Mouse (Mus musculus) B cell, adult 2 months (primary cell): ENCODE results near the gene Gm28551.
A peak's percentile ranks its signal among the peaks of the same experiment; 100 is the strongest.
"Not testable (repeated sequence)": the region's sequence is repeated elsewhere in the genome, so short reads cannot be mapped to it uniquely, and the experiment has no call there.

ENCODE experiments used
- DNase-seq, 2 experiments: peaks; one replicate each; pipeline ENCODE4 v3.0.0; 2022

The Gm28551 gene

DNA sequence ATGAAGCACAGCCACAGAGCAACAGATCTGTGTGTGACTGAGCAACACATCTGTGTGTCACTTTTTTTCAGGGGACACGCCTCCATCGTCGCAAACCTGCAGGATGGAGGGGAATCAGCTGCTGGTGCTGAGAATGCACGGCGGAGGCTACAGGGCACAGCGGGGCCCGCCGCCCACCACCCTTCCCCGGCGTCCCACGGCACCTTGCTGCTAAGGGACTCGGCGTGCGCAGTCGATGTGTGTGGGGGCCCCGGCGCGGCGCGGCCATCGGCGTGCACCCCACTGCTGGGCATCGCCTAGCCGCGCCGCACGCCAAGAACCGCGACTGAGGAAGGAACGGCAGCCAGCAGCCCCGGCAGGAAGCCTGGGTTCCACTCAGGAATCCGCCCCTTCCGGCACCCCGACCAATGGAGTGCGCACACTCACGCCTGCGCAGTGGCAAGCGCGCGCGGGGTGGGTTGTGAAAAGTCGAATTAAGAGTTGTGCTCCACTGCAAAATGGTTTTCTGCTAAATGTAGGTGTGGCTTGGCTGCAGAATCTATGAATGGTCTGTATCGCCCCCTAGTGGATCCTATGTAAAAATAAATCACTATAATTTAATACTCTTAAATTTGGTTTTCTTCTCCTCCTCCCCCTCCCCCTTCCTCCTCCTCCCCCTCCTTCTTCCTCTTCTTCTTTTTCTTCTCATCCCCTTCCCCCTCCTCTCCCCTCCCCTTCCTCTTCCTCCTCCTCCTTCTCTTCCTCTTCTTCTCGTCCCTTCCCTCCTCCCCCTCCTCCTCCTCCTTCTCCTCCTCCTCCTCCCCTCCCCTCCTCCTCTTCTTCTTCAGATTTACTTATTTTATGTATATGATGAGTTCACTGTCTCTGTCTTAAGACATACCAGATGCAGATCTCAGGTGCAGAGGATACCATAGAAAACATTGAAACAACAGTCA lies at the start of gene Gm28551, which contains the start of the genes Asdurf and Asnsd1:
Gm28551 (minus strand) TSS at position 341 of the 935 bp plus-strand sequence.
Asdurf (minus strand) TSS at position 293 of the 935 bp plus-strand sequence.
Asnsd1 (minus strand) TSS at position 426 of the 935 bp plus-strand sequence.
- peak; percentile 99 for DNase-seq

- not testable (repeated sequence) for DNase-seq
These were observed 41.7 kb upstream of the Gm28551 start for GRCm38 (mm10) chr1:53393936-53394760.

DNA sequence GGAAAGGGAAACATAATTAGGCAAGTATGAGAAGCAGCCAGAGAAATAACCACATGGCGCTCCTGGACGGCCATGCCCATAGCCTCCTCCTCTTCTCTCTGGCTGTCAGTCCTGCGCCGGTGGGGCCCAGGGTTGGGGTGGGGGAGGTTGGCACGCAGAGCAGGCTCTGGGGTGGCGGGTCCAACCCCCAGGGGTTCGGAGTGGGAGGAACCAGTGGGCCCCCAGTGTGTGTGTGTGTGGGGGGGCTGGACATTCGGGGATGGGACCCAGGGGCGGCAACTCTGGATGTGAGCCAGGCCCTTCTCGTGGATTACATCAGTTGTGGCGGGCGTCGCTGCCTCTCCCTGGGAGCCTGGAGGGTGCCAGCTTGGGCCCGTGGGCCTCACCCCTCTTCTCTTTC lies 36.3 kb upstream of the Gm28551 start:
- DNase-seq, result no peak

- DNase-seq, result no peak
These were observed 31.7 kb upstream of the Gm28551 start for GRCm38 (mm10) chr1:53384085-53384688.

- DNase-seq, result no peak
These were observed 25.3 kb upstream of the Gm28551 start for GRCm38 (mm10) chr1:53377731-53378130.

DNA sequence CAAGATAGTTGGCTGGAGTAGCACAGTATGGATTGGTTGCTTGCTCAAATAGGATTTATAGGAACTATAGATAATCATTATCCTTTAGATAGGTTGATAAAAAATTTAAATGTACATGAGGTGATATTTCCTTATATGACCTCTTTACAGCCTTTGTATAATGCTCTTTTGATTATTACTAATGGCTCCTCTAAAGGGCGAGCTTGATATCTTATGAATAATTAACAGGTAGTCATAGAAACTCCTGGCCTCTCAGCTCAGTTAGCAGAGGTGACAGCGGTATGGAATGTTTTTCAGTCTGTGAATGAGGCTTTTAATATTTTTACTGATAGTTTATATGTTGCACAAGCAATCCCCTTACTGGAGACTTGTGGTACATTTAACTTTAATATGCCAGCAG lies 23.5 kb upstream of the Gm28551 start:
- not testable (repeated sequence) for DNase-seq

GRCm38 (mm10) chr1:53358988-53359387 lies 6.5 kb upstream of the Gm28551 start:
- DNase-seq, result no peak

- no peak for DNase-seq
These were observed 11.4 kb downstream of the Gm28551 start for GRCm38 (mm10) chr1:53341071-53341470.

DNA sequence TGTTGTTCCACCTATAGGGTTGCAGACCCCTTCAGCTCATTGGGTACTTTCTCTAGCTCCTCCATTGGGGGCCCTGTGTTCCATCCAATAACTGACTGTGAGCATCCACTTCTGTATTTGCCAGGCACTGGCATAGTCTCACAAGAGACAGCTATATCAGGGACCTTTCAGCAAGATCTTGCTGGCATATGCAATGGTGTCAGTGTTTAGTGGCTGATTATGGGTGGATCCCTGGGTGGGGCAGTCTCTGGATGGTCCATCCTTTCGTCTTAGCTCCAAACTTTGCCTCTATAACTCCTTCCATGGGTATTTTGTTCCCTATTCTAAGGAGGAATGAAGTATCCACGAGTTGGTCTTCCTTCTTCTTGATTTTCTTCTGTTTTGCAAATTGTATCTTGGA lies 15.1 kb downstream of the Gm28551 start:
- not testable (repeated sequence) for DNase-seq

DNA sequence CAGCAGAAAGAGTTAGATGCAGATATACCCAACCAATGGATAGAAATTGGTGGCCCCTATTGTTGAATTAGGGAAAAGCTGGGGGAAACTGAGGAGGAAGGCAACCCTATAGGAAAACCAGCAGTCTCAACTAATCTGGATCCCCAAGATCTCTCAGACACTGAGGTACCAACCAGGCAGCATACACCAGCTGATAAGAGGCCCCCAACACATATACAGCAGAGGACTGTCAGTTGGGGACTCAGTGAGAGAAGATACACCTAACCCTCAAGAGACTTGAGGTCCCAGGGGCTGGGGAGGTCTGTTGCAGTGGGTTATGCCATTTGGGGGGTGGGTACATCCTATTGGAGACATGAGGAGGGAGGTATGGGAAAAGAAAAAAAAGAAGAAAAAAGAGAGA lies 17.0 kb downstream of the Gm28551 start:
- no peak for DNase-seq

DNA sequence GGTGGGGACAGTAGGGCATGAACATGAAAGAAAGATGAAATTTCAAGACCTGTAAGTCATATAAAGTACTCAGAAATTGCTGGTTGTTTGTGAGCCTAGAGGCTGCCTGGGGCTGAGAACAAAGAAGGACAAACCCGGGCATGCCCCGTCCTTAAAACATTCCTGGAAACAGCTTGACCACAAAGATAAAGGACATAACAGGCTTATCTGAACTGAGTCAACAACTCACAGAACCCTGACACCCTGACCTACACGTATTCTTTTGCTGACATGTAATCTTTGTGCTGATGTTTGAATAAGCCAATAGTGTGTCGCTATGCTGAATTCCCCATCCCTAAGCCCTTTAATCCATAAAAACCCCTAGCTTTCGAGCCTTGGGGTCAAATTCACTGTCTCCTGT lies 18.9 kb downstream of the Gm28551 start:
- DNase-seq, result not testable (repeated sequence)

DNA sequence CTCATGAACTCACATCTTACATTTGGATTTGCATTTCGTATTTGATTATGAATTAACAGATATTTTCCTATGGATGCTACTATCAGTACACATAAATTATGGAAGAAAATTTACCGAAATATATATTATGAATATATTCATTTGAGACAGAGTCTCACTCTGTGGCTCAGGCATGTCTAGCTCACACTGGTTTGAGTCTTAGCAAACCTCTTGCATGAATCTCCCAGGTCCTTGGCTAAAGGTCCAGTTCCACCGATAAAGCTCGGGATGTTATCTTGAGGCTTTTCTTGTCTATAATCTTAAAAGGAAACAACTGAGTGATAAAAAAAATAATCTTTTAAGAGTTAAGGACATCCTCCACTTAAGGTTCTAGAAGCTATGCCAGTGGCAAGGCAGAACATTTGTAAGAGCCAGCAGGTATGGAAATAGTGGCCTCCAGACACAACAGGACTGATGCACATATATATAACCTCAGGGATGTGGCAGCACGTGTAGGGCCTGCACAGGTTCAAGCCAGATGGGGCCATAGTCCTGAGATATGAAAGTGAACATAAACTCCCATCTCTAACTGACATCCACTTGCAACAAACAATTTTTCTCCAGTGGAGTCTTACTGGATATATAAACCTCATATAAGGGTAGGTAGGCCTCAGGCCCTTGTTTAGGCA lies 27.5 kb downstream of the Gm28551 start:
- no peak for DNase-seq

DNA sequence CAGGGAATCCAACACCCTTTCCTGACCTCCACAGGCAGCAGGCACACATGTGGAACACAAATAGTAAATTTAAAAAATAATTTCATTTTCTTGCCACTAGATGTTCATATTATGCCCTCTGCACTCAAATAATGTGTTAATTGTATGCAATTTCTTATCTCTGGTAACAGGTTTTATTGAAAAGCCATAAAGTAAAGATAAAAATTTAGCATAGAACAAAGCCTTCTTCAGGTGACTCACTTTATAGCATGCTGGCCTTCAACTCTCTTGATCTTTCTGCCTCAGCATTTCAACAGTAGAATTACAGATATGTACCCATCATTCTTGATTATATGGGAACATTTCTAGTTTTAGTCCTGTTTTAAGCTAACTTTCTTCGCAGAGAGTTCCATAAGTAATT lies 28.2 kb downstream of the Gm28551 start:
- no peak for DNase-seq

GRCm38 (mm10) chr1:53323254-53323653 lies 29.2 kb downstream of the Gm28551 start:
- no peak for DNase-seq

DNA sequence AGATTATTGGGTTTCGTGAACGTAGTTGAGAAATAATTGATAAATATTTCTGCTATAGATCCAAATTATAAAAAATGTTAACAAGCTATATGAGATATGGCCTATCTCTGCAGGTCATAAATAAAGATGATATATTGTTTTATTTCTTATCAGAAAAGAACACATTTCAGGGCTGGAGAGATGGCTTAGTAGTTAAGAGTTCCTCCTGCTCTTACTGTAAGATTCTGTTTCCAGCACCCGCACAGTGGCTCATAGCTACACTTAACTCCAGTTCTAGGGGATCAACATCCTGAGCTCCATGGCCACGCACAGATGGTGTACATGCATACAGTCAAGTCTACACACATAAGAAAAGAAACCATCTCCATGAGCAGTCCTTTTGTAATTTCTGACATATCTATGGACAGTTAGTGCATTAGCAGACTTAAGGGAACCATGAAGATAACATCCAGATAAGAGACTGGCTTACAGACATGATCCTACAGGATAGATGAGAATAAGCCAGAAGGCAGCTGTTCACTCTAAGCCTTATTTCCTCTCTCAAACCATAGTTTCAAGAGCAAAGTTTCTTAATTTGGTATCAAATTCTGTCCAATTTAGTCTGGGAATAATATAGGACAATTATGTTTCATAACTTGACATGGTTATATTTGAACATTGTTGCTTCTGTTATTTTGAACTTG lies 30.7 kb downstream of the Gm28551 start:
- DNase-seq, result no peak

GRCm38 (mm10) chr1:53312989-53313967 lies 39.2 kb downstream of the Gm28551 start, which contains the start of gene Osgepl1:
Gene Osgepl1 (plus strand): TSS chr1:53313624.
- DNase-seq, result peak; percentile 85 to 88

DNA sequence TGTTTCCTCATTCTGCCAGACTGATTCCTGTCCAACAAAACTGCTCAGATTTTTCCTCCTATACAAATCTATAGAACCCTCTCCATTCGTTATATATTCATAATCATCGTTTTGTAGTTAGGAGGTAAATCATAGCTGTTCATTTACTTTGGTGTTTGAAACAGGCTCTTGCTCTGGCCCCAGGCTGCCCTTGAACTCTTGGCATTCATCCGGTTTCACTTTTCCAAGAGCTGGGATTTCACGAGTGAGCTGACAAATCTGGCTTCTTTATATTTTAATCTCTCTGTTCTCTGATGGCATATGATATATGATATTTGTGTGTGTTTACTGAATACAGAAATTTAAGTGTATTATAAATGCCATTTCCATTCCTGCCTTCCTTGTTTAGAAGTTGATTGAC lies 52.0 kb downstream of the Gm28551 start:
- DNase-seq, result no peak

DNA sequence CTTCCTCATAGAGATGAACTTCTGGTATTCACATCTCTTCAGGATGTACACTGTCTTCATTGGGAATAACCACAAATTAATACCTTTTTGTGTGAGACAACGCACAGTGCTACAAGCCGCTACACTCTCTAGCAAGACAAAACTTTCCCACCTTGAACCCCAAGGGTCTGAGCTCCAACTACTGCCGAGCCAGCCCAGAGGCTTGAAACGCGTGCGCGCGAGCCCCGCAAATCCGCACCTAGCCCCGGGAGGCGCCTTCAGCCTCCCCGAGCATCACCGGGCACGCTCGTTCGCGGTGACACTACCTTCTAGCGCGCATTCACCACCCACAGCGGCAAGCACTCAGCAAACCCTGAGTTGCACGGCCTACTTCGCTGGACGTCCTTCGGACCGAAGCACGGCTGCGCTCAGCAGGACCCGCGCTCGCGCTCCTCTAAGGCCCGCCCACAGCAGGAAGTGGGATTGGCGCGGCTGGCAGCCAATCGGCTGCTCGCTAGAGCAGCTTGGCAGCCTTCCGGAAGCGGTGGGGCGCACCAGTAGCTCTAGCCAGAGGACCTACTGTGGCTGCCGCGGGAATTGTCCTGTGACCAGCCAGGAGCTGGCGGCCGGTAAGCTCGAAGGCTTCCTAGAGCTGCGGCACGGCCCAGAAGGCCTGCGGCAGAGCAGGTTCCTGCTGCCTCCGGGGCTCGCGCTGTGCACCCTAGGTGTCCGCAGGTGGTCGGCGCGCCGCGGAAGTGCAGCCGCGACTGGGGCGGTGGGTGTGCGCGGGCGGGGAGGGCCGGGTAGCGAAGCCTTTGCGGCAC lies 55.7 kb downstream of the Gm28551 start, which contains the start of the genes Pms1, Ormdl1 and Gm28778:
Pms1 (minus strand) TSS at position 438 of the 803 bp plus-strand sequence.
Ormdl1 (plus strand) TSS at position 515 of the 803 bp plus-strand sequence.
Gm28778 (plus strand) TSS at position 531 of the 803 bp plus-strand sequence.
- peak; percentile 88 to 89 for DNase-seq

GRCm38 (mm10) chr1:53291197-53291596 lies 61.3 kb downstream of the Gm28551 start:
- no peak for DNase-seq
